Mouse (Mus musculus): ENCODE data around the gene Dscaml1. TPM values are rescaled to one million over a fixed set of nuclear protein-coding genes. Genes with fewer than 3 reads are reported as not detected.

Gene Dscaml1
- polyA plus RNA-seq, 1 experiment from 2014 or later = 0.54 TPM

DNA sequence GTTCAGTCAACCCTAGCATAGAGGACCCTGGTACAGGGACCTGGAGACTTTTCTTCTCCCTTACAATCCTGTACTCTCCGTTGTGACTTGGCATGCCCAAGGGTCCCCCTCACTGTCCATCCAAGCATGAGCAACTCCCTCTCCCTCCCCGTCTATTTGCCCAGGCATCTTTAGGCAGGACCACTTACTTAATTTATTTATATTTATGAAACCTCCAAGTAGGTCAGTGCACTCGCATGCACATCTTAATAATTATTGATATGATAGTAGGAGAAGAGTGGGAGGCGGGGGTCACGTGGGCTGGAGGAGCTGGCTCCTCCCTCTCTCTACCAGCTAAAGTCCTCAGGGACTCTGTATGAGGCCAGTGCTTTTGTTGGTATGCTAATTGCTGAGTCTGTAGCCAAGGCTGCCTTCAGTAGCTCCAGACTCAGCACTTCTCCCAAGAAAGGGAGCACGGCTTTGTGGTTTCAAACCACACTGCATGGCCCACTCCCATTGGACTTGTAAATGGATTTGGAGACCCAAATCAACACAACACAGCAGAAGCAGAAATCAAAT lies 199.5 kb downstream of the Dscaml1 start:
- peaks cover 7% of the 10 kb centered on the region; the same call in 1 of the 2 replicates for H3K27me3 ChIP-seq (ENCODE audit: control insufficient read depth, insufficient read depth, low read length)
- H3K4me1 ChIP-seq (ENCODE audit: control insufficient read depth, insufficient read depth, low read length) = no peaks in the 10 kb centered on the region
- H3K36me3 ChIP-seq (ENCODE audit: control insufficient read depth, insufficient read depth) = no peaks in the 10 kb centered on the region
- no peaks in the 10 kb centered on the region for H3K9me3 ChIP-seq (replicated peaks; ENCODE audit: control insufficient read depth, low read length)
- H3K9ac ChIP-seq (ENCODE audit: low read length) = no peak overlapping the region
- H3K27ac ChIP-seq (ENCODE audit: low read length) = no peak overlapping the region
- H3K4me3 ChIP-seq (ENCODE audit: low read length) = no peak overlapping the region
- H3K4me2 ChIP-seq (ENCODE audit: low read depth, low read length) = no peak overlapping the region
- WGBS = 60% methylated on average over 6 of the region's 6 CpGs
- no peak for ATAC-seq (replicated peaks; ENCODE audit: extremely low read depth, insufficient read depth, low FRiP score)

DNA sequence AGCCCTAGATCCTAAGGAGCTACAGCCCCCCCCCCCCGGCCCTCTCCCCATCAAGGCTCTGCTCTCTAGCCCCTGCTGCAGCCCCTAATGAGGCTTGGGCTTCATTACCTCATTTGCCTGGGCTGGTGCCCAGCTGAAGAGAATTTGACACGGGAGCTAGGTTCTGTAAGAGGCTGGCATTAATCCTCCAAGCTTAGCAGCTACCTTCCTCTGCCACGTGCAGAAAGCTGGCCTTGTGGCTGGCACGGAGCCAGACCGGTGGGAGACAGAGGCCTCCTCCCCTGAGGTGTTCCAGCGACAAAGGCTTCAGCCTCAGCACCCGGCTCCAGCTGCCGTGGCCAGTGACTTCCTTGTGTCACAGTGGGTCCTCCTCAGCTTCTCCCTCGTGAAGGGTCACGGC lies 206.1 kb downstream of the Dscaml1 start:
- H3K27ac ChIP-seq (ENCODE audit: low read length) = no peak overlapping the region
- no peak overlapping the region for H3K4me2 ChIP-seq (ENCODE audit: low read depth, low read length)
- no peak overlapping the region for H3K4me3 ChIP-seq (ENCODE audit: low read length)
- H3K36me3 ChIP-seq (ENCODE audit: control insufficient read depth, insufficient read depth) = no peaks in the 10 kb centered on the region
- H3K9me3 ChIP-seq (replicated peaks; ENCODE audit: control insufficient read depth, low read length) = no peaks in the 10 kb centered on the region
- H3K9ac ChIP-seq (ENCODE audit: low read length) = no peak overlapping the region
- H3K4me1 ChIP-seq (ENCODE audit: control insufficient read depth, insufficient read depth, low read length) = no peaks in the 10 kb centered on the region
- ATAC-seq (replicated peaks; ENCODE audit: extremely low read depth, insufficient read depth, low FRiP score) = no peak; the same call in 1 of the 2 replicates
- H3K27me3 ChIP-seq (ENCODE audit: control insufficient read depth, insufficient read depth, low read length) = 0 out of 2 replicates have a peak, but pooled peaks cover 2% of the 10 kb centered on the region
- 31% methylated on average over 10 of the region's 10 CpGs for WGBS

DNA sequence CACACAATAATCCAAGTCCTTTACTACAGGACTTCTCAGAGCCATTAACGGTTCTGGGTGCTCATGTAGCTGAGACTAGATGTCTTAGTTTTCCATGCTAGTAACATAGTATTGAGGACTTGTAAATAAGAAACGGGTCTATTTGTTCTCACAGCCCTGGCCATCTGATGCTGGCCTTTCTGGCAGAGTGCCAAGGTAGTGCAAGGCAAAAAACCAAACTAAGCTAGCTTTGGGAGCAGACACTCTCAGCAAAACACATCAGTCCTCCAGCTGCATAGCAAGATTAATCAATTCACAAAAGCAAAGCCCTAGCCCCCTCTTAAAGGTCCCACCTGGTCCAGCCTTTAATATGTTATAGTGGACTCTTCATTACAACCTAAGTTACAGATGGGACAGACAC lies 206.6 kb downstream of the Dscaml1 start:
- H3K9ac ChIP-seq (ENCODE audit: low read length) = no peak overlapping the region
- H3K4me3 ChIP-seq (ENCODE audit: low read length) = no peak overlapping the region
- no peaks in the 10 kb centered on the region for H3K9me3 ChIP-seq (replicated peaks; ENCODE audit: control insufficient read depth, low read length)
- ATAC-seq (replicated peaks; ENCODE audit: extremely low read depth, insufficient read depth, low FRiP score) = no peak
- 0 out of 2 replicates have a peak, but pooled peaks cover 2% of the 10 kb centered on the region for H3K27me3 ChIP-seq (ENCODE audit: control insufficient read depth, insufficient read depth, low read length)
- no peak overlapping the region for H3K27ac ChIP-seq (ENCODE audit: low read length)
- no peaks in the 10 kb centered on the region for H3K4me1 ChIP-seq (ENCODE audit: control insufficient read depth, insufficient read depth, low read length)
- WGBS = 45% methylated on average over 2 of the region's 2 CpGs
- H3K36me3 ChIP-seq (ENCODE audit: control insufficient read depth, insufficient read depth) = no peaks in the 10 kb centered on the region
- H3K4me2 ChIP-seq (ENCODE audit: low read depth, low read length) = no peak overlapping the region

DNA sequence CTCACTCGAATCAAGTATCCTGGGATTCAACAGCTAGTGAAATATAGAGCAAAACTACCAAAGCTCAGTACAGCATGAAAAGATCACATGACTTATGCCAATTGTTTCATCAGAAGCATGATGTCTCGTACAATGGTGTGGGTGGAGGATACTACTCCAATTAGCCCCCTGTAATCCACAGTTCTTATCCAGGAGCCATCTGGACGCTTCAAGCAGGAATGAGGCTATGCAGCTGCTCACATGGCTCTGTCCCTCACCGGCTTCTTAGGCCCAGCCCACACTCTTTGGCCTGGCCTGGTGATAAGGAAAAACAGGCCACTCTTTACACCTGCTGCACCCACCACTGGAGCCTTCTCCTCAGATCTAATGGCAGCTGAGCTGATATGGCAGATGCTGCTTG lies 208.6 kb downstream of the Dscaml1 start:
- H3K4me2 ChIP-seq (ENCODE audit: low read depth, low read length) = no peak overlapping the region
- ATAC-seq (replicated peaks; ENCODE audit: extremely low read depth, insufficient read depth, low FRiP score) = no peak
- H3K9me3 ChIP-seq (replicated peaks; ENCODE audit: control insufficient read depth, low read length) = peaks cover 2% of the 10 kb centered on the region; the same call in 1 of the 2 replicates
- H3K4me3 ChIP-seq (ENCODE audit: low read length) = no peak overlapping the region
- H3K9ac ChIP-seq (ENCODE audit: low read length) = no peak overlapping the region
- H3K27ac ChIP-seq (ENCODE audit: low read length) = no peak overlapping the region
- H3K27me3 ChIP-seq (ENCODE audit: control insufficient read depth, insufficient read depth, low read length) = no peaks in the 10 kb centered on the region
- no peaks in the 10 kb centered on the region for H3K36me3 ChIP-seq (ENCODE audit: control insufficient read depth, insufficient read depth)
- WGBS = 55% methylated on average over 4 of the region's 4 CpGs
- no peaks in the 10 kb centered on the region for H3K4me1 ChIP-seq (ENCODE audit: control insufficient read depth, insufficient read depth, low read length)

DNA sequence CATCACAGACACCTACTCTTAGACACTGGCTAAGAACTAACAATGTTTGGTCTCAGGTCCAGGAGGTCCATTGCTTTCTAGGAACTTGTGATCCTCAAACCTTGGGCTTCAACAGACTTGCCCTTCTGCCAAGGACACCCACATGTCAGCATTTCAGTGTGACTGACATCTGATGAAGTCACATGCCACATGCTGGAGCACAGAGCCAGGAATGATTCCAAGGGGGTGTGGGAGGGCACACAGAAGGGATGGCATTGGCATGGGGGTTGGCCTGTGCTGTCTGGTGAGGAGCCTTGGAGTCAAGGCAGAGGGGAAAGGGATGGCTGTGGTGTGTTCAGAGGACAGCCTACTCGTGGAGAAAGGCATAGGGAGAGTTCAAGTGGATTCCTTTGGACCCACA lies 210.9 kb downstream of the Dscaml1 start:
- H3K4me3 ChIP-seq (ENCODE audit: low read length) = no peak overlapping the region

DNA sequence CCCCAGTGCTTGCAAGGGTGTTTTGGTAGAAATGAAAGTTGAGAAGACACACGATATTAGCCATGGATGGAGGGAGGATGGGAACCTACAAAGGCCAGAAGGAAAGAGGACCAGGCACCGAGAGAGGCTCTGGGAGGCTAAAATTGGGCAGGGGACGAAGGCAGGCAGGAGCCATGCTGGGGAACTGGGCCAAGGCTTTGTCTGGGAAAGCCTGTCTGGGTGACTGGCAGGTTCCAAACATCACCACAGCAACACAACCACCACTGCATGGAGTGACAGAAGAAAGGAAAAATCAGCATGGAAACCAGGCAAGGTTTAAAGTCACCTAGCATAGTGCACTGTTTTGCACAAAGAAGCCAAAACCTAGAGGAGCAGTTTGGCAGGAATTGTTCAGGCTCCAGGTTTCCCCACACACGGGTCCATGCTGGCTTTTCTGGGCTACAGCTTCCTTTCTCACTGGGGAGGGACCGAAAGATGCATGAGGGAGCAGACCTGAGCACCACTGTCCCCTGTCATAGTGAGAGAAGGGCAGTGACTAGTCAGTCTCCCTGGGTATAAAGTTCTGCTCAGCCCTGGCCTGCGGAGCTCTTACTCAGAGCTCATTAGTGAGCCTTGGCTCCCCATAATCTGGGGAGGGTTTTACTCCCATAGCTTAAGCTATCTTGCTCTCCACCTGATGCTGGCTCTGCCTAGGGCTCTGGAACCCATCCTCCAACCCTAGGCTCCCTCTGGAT lies 211.9 kb downstream of the Dscaml1 start:
- H3K9ac ChIP-seq (ENCODE audit: low read length) = no peak overlapping the region
- no peak overlapping the region for H3K4me2 ChIP-seq (ENCODE audit: low read depth, low read length)
- H3K4me1 ChIP-seq (ENCODE audit: control insufficient read depth, insufficient read depth, low read length) = no peaks in the 10 kb centered on the region
- H3K27me3 ChIP-seq (ENCODE audit: control insufficient read depth, insufficient read depth, low read length) = no peaks in the 10 kb centered on the region
- no peak overlapping the region for H3K4me3 ChIP-seq (ENCODE audit: low read length)
- ATAC-seq (replicated peaks; ENCODE audit: extremely low read depth, insufficient read depth, low FRiP score) = no peak
- no peak overlapping the region for H3K27ac ChIP-seq (ENCODE audit: low read length)
- 72% methylated on average over 6 of the region's 6 CpGs for WGBS
- peaks cover 2% of the 10 kb centered on the region; the same call in 1 of the 2 replicates for H3K9me3 ChIP-seq (replicated peaks; ENCODE audit: control insufficient read depth, low read length)
- no peaks in the 10 kb centered on the region for H3K36me3 ChIP-seq (ENCODE audit: control insufficient read depth, insufficient read depth)

More for the DNA sequence above, 210.9 kb downstream of the Dscaml1 start:
- H3K4me1 ChIP-seq (ENCODE audit: control insufficient read depth, insufficient read depth, low read length) = no peaks in the 10 kb centered on the region
- peaks cover 2% of the 10 kb centered on the region; the same call in 1 of the 2 replicates for H3K9me3 ChIP-seq (replicated peaks; ENCODE audit: control insufficient read depth, low read length)
- no peak overlapping the region for H3K27ac ChIP-seq (ENCODE audit: low read length)
- no peaks in the 10 kb centered on the region for H3K36me3 ChIP-seq (ENCODE audit: control insufficient read depth, insufficient read depth)
- H3K9ac ChIP-seq (ENCODE audit: low read length) = no peak overlapping the region
- WGBS = 31% methylated on average over 1 of the region's 1 CpGs
- no peak for ATAC-seq (replicated peaks; ENCODE audit: extremely low read depth, insufficient read depth, low FRiP score)
- H3K4me2 ChIP-seq (ENCODE audit: low read depth, low read length) = no peak overlapping the region
- H3K27me3 ChIP-seq (ENCODE audit: control insufficient read depth, insufficient read depth, low read length) = no peaks in the 10 kb centered on the region

DNA sequence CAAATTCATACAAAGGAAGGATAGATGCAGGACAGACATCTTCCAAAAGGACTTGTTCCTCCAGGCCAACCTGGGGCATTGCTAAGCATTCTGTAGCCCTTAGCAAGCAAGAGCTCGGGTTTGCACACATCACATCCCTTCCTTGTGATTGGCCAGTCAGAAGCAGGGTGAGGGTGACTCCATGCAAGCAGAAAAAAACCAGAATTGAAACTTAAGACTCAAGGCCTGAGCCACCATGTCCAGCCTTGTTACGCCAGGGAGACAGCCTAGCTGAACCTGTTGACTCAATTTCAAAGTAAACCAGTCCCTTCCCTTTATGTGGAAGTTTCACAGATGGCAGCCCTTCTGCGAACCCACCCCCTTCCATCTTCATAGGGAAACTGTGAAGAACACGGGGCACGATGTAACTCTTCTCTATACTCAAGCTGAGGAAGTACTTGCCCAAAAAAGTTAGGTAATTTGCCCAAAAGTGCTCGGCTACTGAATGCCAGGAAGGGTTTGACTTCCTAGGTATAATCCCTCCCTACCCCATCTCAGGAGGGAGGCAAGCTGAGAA lies 218.5 kb downstream of the Dscaml1 start:
- Histone ChIP-seq H3K9me3 (replicated peaks; ENCODE audit: control insufficient read depth, low read length) (0 out of 2 replicates have a peak, but pooled peaks cover 2% of the 10 kb centered on the region), H3K4me2 (ENCODE audit: low read depth, low read length) (no peak overlapping the region), H3K9ac (ENCODE audit: low read length) (no peak overlapping the region), H3K4me3 (ENCODE audit: low read length) (no peak overlapping the region), H3K27ac (ENCODE audit: low read length) (no peak overlapping the region), H3K4me1 (ENCODE audit: control insufficient read depth, insufficient read depth, low read length) (no peaks in the 10 kb centered on the region), H3K36me3 (ENCODE audit: control insufficient read depth, insufficient read depth) (no peaks in the 10 kb centered on the region), H3K27me3 (ENCODE audit: control insufficient read depth, insufficient read depth, low read length) (no peaks in the 10 kb centered on the region; the same call in 1 of the 2 replicates)
- ATAC-seq (replicated peaks; ENCODE audit: extremely low read depth, insufficient read depth, low FRiP score) = no peak
- 69% methylated on average over 6 of the region's 6 CpGs for WGBS

DNA sequence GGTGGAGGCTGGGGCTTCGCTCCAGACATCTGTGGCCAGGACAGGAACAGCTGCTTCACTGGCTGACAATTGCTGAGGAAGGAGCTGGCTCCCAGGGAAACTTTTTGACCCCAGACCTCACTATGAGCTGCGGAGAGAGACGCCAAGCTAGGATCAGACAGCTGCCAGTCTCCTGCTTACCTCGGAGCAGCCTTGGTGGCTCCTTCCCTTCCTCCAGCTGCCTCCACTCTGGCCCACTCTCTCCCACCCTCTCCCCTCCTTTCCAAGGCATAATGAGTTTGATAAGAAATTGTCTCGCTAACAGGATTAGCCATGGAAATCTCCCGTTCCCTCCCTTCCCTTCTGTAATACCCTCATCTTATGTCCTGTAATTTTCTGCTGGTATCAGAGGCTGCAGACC lies 219.1 kb downstream of the Dscaml1 start:
- Histone ChIP-seq H3K36me3 (ENCODE audit: control insufficient read depth, insufficient read depth) (no peaks in the 10 kb centered on the region), H3K4me3 (ENCODE audit: low read length) (no peak overlapping the region), H3K4me2 (ENCODE audit: low read depth, low read length) (no peak overlapping the region), H3K27me3 (ENCODE audit: control insufficient read depth, insufficient read depth, low read length) (no peaks in the 10 kb centered on the region; the same call in 1 of the 2 replicates), H3K4me1 (ENCODE audit: control insufficient read depth, insufficient read depth, low read length) (no peaks in the 10 kb centered on the region), H3K9me3 (replicated peaks; ENCODE audit: control insufficient read depth, low read length) (0 out of 2 replicates have a peak, but pooled peaks cover 2% of the 10 kb centered on the region), H3K9ac (ENCODE audit: low read length) (no peak overlapping the region), H3K27ac (ENCODE audit: low read length) (no peak overlapping the region)
- ATAC-seq (replicated peaks; ENCODE audit: extremely low read depth, insufficient read depth, low FRiP score) = no peak
- WGBS = 27% methylated on average over 6 of the region's 6 CpGs

All from heart, embryonic 16.5 days (tissue).